Mouse (Mus musculus) T-helper 17 cell (primary cell): ENCODE measurements around the gene 1700056E22Rik.

ENCODE experiments used
- in situ Hi-C, 2 experiments: fragments of 300-600 bp; cut with MboI, MseI; formaldehyde crosslinking; loops; 1 replicate in 1 of 2; 2 replicates in 1 of 2; pipeline ENCODE4 v1.15.1; 2025; ENCODE audit warnings: high pct_unique_total_duplicates in 2 of 2

Gene 1700056E22Rik

GRCm38 (mm10) chr1:184034011-184034557, at the start of gene 1700056E22Rik:
TSS of gene 1700056E22Rik (minus strand) at chr1:184034301.
- in situ Hi-C loops: loop anchor here (10.0 to 25.0 kb wide), 3 partner anchors 1171 to 1522 kb away; partner anchors contain the start of genes Capn2 (in 2 of the 2) and Rab3gap2 (in 2 of the 2)

- in situ Hi-C loops: no loop called here
These were observed 49.1 kb upstream of the 1700056E22Rik start for GRCm38 (mm10) chr1:184083166-184083565.

DNA sequence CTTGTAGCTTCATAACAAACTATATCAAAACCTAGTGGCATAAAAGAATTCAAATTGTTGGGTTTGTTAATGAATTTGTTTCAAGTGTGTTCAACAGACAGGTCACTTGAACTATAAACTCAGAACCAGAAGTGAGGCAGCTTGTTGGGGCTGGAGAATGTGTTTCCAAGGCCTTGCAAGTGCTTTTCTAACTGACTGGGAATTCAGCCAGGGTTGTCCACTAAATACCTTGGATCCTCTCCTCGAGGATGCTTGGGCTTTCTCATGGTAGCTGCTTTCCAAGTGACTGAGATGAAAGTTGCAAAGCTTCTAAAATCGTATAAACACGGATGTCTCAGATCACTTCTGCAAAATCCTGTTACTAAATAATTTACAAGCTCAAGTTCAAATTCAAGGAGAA, 48.6 kb upstream of the 1700056E22Rik start:
- in situ Hi-C loops: no loop called here

DNA sequence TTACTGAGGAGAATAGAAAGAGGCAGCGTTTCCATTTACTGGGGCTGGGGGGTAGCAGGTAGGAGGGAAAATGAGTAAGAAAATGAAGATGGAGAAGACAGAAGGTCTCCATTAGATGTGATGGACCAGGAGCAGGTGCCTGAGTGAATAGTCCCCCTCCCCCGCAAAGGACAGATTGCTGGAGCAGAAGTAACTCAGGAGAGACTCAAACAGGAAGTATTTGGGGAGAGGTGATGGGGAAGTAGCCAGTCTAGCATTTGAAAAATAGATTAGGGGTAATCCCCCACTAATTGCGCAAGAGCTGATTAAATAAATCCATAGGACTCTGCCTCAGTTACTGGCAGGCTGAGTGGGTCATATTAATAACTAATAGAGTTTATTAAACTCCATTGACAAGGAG, 45.2 kb upstream of the 1700056E22Rik start:
- in situ Hi-C loops: no loop called here

DNA sequence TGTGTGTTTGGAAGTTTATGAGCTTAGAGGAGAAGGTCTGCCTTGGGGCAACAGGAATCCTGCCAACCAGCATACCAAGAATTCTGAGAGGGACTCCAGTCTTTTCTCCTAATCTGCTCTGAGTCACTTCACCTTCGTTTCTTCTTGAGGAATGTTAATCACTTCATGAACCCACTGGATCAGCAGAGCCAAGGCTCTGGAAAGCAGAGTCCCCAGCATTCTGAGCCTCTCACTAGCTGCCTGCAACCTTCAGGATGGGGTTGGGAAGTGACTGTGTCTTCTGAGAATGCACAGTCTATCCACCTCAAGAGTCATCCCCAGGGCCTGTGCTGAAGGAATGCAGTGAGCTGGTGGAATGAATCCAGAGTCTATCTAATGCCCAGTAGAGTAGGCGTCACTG, 42.7 kb upstream of the 1700056E22Rik start:
- in situ Hi-C loops: no loop called here

- in situ Hi-C loops: no loop called here
These were observed 42.0 kb upstream of the 1700056E22Rik start for GRCm38 (mm10) chr1:184076065-184076464.

GRCm38 (mm10) chr1:184068971-184069370, 34.9 kb upstream of the 1700056E22Rik start:
- in situ Hi-C loops: loop anchor here in 1 of 2 experiments (10.0 kb wide), 1 partner anchor 466 kb away; no protein-coding TSS in a partner anchor

GRCm38 (mm10) chr1:184067704-184068558, 33.8 kb upstream of the 1700056E22Rik start:
- in situ Hi-C loops: loop anchor here in 1 of 2 experiments (10.0 kb wide), 1 partner anchor 467 kb away; no protein-coding TSS in a partner anchor

DNA sequence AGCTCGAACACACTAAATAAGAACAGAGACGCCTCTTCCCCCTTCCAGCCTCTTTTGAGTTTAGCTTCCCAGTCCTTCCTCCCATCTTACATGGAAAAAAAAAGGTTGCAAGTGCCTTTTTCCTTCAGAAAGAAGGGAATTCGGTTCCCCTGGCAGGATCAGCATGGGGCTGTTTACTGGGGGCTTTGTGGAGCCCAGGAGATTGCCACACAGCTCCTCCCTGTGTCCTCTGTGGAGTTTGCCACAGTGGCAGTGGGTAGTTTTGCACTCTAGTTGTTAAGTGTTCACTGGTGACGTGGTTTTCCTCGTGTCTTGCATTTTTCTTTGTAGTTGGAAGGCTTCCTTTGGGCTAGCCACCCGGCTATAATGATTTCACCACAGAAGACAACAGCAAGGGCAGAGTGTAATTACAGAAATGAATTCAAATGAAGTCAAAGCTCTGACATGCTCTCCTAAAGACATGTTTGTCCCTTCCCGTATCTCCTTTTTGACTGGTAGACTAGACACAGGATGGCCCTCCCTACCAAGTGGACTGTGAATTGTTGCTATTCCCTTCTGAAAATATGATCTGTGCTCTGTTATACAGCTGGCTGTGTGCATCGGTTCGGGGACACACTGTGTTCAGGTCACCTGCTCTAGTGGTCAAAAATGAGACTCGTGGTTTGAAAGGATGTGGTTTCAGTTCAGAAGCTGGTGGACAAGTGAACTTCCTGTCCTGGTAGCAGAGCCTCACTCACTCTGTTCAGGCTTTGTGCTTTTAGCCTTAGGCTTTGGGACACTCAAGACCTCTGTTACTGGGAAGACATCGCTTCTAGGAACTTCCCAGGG, 32.6 kb upstream of the 1700056E22Rik start:
- in situ Hi-C loops: loop anchor here in 1 of 2 experiments (10.0 kb wide), 1 partner anchor 468 kb away; no protein-coding TSS in a partner anchor

DNA sequence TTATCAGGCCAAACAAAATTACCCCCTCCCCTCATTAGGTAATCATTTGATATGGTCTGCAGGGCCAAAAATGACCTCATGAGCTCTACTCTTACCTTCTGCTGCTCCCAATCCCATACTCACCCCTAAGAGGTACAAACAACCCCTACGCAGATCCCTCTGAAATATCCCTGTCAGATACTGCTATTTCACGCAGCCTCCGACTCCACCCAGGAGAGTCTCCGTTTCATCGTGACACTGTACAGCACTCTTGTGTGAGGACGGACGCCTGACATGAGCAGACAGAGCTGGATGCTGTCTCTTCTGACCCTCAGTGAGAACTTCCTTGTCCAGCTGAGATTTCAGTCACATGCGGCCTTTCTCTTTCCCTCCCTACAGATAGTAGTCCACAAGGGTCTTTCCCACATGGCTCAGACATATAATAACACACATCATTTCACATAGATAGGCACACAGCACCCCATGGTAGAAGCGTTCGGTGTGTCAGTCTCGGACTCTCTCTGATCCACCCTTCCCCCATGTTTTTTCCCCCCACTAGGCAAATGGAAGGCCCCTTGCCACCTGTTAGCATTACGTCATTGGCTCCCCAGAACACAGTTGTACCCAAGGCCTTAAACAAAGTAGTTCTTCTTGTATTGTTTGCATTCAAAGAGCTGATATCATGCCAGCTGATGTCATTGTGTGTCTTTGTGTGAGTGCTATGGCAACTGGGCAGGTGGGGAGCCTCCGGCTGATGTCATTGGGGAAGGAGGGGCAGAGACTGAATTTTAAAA, 31.7 kb upstream of the 1700056E22Rik start:
- in situ Hi-C loops: loop anchor here in 1 of 2 experiments (10.0 kb wide), 1 partner anchor 469 kb away; no protein-coding TSS in a partner anchor

GRCm38 (mm10) chr1:184064306-184064705, 30.2 kb upstream of the 1700056E22Rik start:
- in situ Hi-C loops: loop anchor here in 1 of 2 experiments (10.0 kb wide), 1 partner anchor 470 kb away; no protein-coding TSS in a partner anchor

DNA sequence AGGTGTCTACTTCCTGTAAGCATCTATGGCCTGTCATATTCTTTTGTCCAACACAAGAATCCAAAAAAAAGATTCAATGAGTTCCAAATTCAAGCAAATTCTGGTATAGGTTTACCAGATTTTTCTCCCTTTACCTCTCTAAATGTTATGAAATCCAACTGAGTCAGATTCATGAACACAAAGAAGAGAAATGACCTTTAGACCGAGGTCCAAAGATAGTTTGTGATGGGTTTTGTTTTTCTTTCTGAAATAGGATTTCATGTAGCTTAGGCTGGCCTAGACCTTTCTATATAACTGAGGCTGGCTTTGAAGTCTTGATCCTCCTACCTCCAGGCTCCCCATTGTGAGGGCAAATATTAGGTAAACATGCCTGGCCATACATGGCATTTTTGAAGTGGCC, 27.8 kb upstream of the 1700056E22Rik start:
- in situ Hi-C loops: loop anchor here in 1 of 2 experiments (10.0 kb wide), 1 partner anchor 473 kb away; no protein-coding TSS in a partner anchor

DNA sequence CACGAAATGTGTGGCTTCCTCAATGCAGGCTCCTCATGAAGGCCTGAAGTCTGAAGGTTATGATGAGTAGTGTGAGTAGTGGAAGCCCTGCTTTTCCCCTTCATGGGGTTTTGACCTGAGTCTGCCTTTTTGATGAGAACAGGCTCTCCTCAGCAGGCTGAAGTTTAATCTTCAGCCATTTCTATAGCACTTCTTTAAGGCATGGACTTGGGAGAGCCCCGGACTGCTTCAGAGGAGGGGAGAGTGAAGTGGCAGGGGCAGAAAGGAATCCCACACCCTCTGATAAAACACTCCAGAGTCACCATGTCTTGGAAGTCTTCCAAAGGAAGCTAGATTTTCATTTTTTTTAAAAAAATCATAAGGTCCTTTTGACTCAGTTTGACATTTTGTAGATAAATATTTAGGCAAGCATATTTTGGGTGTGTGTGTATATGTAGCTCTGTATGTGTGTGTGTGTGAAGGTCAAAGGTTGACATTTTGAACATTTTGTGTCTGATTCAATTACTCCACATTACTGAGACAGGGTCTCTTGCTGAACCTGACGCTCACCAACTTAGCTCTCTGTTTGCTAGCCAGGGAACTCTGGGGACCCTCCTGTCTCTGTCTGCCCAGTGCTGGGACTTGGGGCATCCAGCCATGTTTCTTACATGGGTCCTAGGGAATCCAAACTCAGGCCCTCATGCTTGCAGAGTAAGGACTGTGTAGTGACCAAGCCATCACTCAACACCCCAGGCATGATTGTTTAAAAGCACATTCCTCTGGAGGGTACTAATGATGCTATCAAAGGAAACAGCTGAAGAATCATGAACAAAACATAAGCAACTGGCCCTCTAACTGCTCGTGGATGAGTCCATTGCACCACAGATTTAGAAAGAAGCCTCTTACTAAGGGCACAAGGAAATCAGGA, 27.0 kb upstream of the 1700056E22Rik start:
- in situ Hi-C loops: loop anchor here in 1 of 2 experiments (10.0 kb wide), 1 partner anchor 474 kb away; no protein-coding TSS in a partner anchor

GRCm38 (mm10) chr1:184060381-184060780, 26.3 kb upstream of the 1700056E22Rik start:
- in situ Hi-C loops: loop anchor here in 1 of 2 experiments (10.0 kb wide), 1 partner anchor 474 kb away; no protein-coding TSS in a partner anchor

DNA sequence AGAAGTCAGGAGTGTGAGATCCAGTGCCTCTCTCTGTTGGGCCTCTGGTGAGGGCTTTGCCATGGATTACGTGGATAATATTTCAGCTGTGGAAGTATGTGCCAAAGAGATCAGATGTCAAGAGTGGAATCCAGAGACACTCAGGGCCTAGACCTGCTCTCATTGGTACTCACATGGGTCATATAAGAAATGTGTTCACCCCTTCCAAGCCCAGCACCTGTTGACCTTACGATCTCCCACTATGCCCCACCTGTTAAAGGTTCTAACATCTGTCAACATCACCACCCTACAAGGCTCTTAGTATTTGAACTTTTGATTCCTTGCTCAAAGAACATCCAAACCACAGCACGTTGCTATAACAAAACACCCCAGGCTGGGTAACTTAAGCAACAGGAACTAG, 25.7 kb upstream of the 1700056E22Rik start:
- in situ Hi-C loops: loop anchor here in 1 of 2 experiments (10.0 kb wide), 1 partner anchor 475 kb away; no protein-coding TSS in a partner anchor

- in situ Hi-C loops: no loop called here
These were observed 24.1 kb upstream of the 1700056E22Rik start for GRCm38 (mm10) chr1:184058206-184058605.

DNA sequence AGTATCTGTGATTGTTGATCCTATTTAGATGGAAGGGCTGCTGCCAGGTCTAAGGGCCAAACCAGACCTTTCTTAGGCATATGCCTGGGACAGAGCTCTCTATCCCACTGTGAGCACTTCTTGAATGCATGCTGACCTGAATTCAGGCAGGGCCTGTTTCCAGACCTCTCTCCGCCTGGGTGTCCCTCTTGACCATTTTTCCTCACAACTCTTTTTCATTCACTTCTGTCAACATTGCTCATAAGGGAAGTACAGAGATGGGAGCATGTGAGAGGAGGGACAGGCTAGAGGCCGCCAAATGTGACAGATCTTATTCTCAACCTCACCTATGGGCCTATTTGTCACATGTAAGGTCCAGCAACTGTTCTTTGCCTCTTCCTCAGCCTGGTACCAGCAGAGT, 20.1 kb upstream of the 1700056E22Rik start:
- in situ Hi-C loops: no loop called here

DNA sequence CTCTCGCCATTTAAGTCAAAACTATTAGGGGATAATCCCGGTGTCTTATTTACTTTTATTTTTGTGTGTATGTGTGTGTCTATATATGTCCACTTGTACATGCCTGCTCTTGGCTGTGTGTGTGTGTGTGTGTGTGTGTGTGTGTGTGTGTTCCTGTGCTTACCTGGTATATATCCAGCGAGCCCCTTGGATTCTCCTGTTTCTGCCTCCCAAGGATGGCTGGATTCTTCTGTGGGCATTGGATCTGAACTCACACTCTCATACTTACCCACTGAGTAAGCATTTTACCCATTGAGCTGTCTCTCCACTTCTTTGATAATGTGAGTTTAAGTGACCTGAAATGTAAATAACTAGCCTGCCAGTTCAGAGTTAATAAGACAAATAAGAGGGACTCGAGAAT, 19.6 kb upstream of the 1700056E22Rik start:
- in situ Hi-C loops: no loop called here

GRCm38 (mm10) chr1:184053141-184053540, 19.0 kb upstream of the 1700056E22Rik start:
- in situ Hi-C loops: no loop called here
